Mouse (Mus musculus): ENCODE results near the gene Olfr707. TPM values are rescaled to one million over a fixed set of nuclear protein-coding genes. Genes with fewer than 3 reads are reported as not detected.
"Not testable (repeated sequence)": the region's sequence is repeated elsewhere in the genome, so short reads cannot be mapped to it uniquely, and the experiment has no call there.

The Olfr707 gene
- polyA plus RNA-seq (2015; fragmentation: Nextera tagmentation; extraction: Ambion mirVana): not detected in 2 replicates

- not testable (repeated sequence) for H3K9ac ChIP-seq; H3K9me3 ChIP-seq; ATAC-seq (ENCODE audit: low FRiP score); H3K27me3 ChIP-seq; H3K27ac ChIP-seq; H3K36me3 ChIP-seq; H3K4me3 ChIP-seq; H3K4me1 ChIP-seq (replicated peaks); H3K4me2 ChIP-seq
- 88% methylated on average over 3 of the region's 3 CpGs for WGBS
Observed at GRCm38 (mm10) chr7:106901141-106901540, at the start of gene Olfr707. Olfr707 (minus strand) TSS chr7:106901241.

DNA sequence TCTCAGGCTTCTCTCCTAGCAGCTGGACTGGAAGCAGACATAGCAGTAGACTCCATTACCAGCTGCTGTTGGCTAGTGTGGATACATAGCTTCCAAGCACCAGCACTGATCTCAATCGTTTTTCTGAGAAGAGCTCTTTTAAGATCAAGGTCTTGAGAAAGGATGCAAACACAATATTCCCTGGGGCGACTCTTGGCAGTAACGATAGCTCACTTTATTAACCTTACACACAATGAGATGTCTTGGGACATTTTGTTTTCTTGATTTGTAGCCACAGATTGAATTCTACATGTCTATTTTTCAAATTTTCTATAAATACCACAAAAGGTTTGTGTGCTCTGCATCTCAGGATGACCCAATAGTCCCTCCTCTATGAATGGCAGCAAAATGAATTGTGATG lies 47.2 kb upstream of the Olfr707 start, which contains the start of gene Olfr710:
Gene Olfr710, minus strand, starts transcription at position 101 of the 400 bp plus-strand sequence.
- Histone ChIP-seq H3K27ac (no peak within 1 kb of the TSS), H3K4me2 (no peak within 1 kb of the TSS), H3K27me3 (no peaks in the 10 kb centered on the region), H3K36me3 (no peaks in the 10 kb centered on the region), H3K4me1 (replicated peaks) (no peaks in the 10 kb centered on the region), H3K4me3 (no peak within 1 kb of the TSS), H3K9me3 (no peaks in the 10 kb centered on the region), H3K9ac (no peak within 1 kb of the TSS)
- ATAC-seq (ENCODE audit: low FRiP score): no peak
- 81% methylated on average over 3 of the region's 3 CpGs for WGBS

GRCm38 (mm10) chr7:106932119-106932518 lies 31.1 kb upstream of the Olfr707 start, which contains the start of gene Olfr709-ps1:
Olfr709-ps1 (minus strand) TSS chr7:106932219.
- no peaks in the 10 kb centered on the region for H3K27me3 ChIP-seq
- no peaks in the 10 kb centered on the region for H3K9me3 ChIP-seq
- ATAC-seq (ENCODE audit: low FRiP score): no peak
- no peak within 1 kb of the TSS for H3K4me3 ChIP-seq
- H3K36me3 ChIP-seq: no peaks in the 10 kb centered on the region
- H3K27ac ChIP-seq: no peak within 1 kb of the TSS
- no peak within 1 kb of the TSS for H3K4me2 ChIP-seq
- no peaks in the 10 kb centered on the region for H3K4me1 ChIP-seq (replicated peaks)
- no peak within 1 kb of the TSS for H3K9ac ChIP-seq

DNA sequence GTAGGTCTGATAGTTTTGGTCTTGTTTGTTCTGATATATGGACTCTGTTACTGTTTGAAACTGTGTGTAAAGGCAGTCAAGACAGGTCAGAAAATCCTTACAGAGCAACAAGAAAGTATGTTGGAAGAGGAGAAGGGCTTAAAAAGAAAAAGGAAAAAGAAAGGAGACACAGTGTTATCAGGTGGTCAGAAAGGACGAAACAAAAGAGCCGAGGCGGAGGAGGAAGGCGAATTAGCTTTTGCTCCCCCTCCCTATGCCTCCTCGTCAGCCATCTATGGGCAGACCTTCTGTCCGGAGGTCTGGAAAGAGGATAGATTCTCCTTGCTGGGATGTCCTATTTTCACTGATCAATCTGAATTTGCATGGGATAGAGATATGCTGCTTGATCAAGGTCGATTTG lies 19.9 kb upstream of the Olfr707 start:
- H3K9ac ChIP-seq; H3K4me2 ChIP-seq; H3K4me3 ChIP-seq; H3K27ac ChIP-seq; ATAC-seq (ENCODE audit: low FRiP score); H3K9me3 ChIP-seq; H3K36me3 ChIP-seq; H3K27me3 ChIP-seq; H3K4me1 ChIP-seq (replicated peaks): not testable (repeated sequence)
- WGBS: 84% methylated on average over 7 of the region's 7 CpGs

DNA sequence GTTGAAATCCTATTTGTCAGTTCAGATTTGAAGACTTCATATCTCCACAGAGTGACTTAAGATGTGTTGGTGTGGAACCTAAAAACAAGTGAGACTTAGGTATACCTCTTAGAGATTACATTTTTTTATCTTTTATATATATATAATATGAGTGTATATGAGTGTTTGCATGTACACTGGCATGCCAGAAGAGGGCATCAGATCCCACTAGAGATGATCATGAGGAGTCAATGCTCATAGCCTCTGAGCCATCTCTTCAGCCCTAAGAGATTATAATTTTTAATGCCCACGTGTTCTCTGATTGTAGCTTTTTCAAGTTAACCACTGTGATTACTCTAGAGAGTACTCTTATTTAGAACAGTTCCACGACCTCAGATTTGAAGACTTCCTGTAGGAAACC lies 6.6 kb upstream of the Olfr707 start, which contains the start of gene Olfr1532-ps1:
Gene Olfr1532-ps1, plus strand, starts transcription at position 326 of the 400 bp plus-strand sequence.
- Histone ChIP-seq H3K9me3 (no peaks in the 10 kb centered on the region), H3K36me3 (no peaks in the 10 kb centered on the region), H3K27me3 (no peaks in the 10 kb centered on the region), H3K4me2 (no peak within 1 kb of the TSS), H3K4me3 (no peak within 1 kb of the TSS), H3K9ac (no peak within 1 kb of the TSS), H3K27ac (no peak within 1 kb of the TSS), H3K4me1 (replicated peaks) (no peaks in the 10 kb centered on the region)
- 72% methylated on average over 2 of the region's 2 CpGs for WGBS
- ATAC-seq (ENCODE audit: low FRiP score): no peak

DNA sequence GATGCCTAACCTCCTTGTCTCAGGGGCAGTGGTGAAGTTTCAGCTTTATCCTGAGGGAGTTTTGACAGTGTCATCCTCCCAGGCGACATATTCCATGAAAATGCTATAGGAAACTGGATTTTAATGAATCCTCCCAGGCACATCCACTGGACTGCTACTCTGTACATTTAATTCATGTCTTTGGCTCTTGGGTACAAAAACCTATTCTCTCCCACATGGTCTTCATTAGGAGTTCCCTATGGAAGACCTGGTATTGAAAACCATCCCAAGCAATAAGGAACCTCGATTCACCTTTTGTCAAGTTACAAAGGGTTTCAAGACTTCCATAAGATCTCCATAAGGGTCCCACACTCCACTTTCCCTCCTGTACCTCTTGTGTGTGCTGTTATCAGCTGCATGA lies 13.0 kb downstream of the Olfr707 start, which contains the start of gene Olfr706:
Gene Olfr706, minus strand, starts transcription at position 101 of the 400 bp plus-strand sequence.
- no peak for ATAC-seq (ENCODE audit: low FRiP score)
- WGBS: 85% methylated on average over 2 of the region's 2 CpGs
- H3K9me3 ChIP-seq: no peaks in the 10 kb centered on the region

DNA sequence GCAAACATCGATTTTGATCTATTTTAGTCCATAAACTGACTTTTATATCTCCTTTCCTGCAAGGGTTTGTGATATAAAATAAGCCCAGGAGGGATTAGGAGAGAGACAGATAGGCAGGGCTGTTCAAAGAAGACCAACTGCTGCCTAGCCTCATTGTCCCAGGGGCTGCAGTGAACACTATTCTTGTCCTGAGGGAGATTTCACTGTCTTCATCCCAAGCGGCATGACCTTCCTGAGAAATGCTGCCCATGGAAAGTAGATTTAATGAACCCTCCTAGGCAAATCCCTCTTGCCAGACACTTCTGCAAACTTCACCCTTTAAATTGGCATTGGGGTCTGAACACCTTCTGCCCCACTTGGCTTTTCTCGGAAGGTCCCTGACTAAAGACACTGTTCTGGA lies 24.2 kb downstream of the Olfr707 start, which contains the start of gene Olfr705:
Gene Olfr705, minus strand, starts transcription at position 101 of the 400 bp plus-strand sequence.
- H3K27ac ChIP-seq: no peak within 1 kb of the TSS
- no peak for ATAC-seq (ENCODE audit: low FRiP score)
- H3K36me3 ChIP-seq: no peaks in the 10 kb centered on the region
- no peaks in the 10 kb centered on the region for H3K9me3 ChIP-seq
- no peaks in the 10 kb centered on the region for H3K27me3 ChIP-seq
- 87% methylated on average over 3 of the region's 3 CpGs for WGBS
- H3K4me2 ChIP-seq: no peak within 1 kb of the TSS
- H3K4me1 ChIP-seq (replicated peaks): no peaks in the 10 kb centered on the region
- no peak within 1 kb of the TSS for H3K9ac ChIP-seq
- H3K4me3 ChIP-seq: no peak within 1 kb of the TSS

More for the DNA sequence above, 13.0 kb downstream of the Olfr707 start, which contains the start of gene Olfr706:
- no peak within 1 kb of the TSS for H3K9ac ChIP-seq
- H3K36me3 ChIP-seq: no peaks in the 10 kb centered on the region
- no peaks in the 10 kb centered on the region for H3K27me3 ChIP-seq
- no peak within 1 kb of the TSS for H3K4me2 ChIP-seq
- H3K4me1 ChIP-seq (replicated peaks): no peaks in the 10 kb centered on the region
- no peak within 1 kb of the TSS for H3K27ac ChIP-seq
- H3K4me3 ChIP-seq: no peak within 1 kb of the TSS

- no peak for ATAC-seq (ENCODE audit: low FRiP score)
- Histone ChIP-seq H3K4me3 (no peak within 1 kb of the TSS), H3K9me3 (no peaks in the 10 kb centered on the region), H3K27ac (no peak within 1 kb of the TSS), H3K9ac (no peak within 1 kb of the TSS), H3K36me3 (no peaks in the 10 kb centered on the region), H3K27me3 (no peaks in the 10 kb centered on the region), H3K4me2 (no peak within 1 kb of the TSS), H3K4me1 (replicated peaks) (no peaks in the 10 kb centered on the region)
Observed at GRCm38 (mm10) chr7:106862885-106863284, 38.2 kb downstream of the Olfr707 start, which contains the start of gene Olfr704. Olfr704 (plus strand) TSS chr7:106863185.

- H3K36me3 ChIP-seq: no peaks in the 10 kb centered on the region
- no peak within 1 kb of the TSS for H3K4me3 ChIP-seq
- no peak for ATAC-seq (ENCODE audit: low FRiP score)
- H3K27me3 ChIP-seq: no peaks in the 10 kb centered on the region
- WGBS: 70% methylated on average over 2 of the region's 2 CpGs
- H3K9me3 ChIP-seq: no peaks in the 10 kb centered on the region
- H3K4me2 ChIP-seq: no peak within 1 kb of the TSS
- no peak within 1 kb of the TSS for H3K27ac ChIP-seq
- no peak within 1 kb of the TSS for H3K9ac ChIP-seq
- no peaks in the 10 kb centered on the region for H3K4me1 ChIP-seq (replicated peaks)
Observed at GRCm38 (mm10) chr7:106843060-106843459, 58.0 kb downstream of the Olfr707 start, which contains the start of gene Olfr703. Olfr703 (plus strand) TSS chr7:106843360.

Other genes starting within 250 kb of the Olfr707 start
- not detected in 2 replicates for gene Olfr693, start 220.7 kb downstream of the Olfr707 start, polyA plus RNA-seq (2015; fragmentation: Nextera tagmentation; extraction: Ambion mirVana)
- gene Olfr694, start 209.4 kb downstream of the Olfr707 start, polyA plus RNA-seq (2015; fragmentation: Nextera tagmentation; extraction: Ambion mirVana): not detected in 2 replicates
- gene Olfr695, start 184.8 kb downstream of the Olfr707 start, polyA plus RNA-seq (2015; fragmentation: Nextera tagmentation; extraction: Ambion mirVana): not detected in 2 replicates
- not detected in 2 replicates for gene Olfr697, start 158.8 kb downstream of the Olfr707 start, polyA plus RNA-seq (2015; fragmentation: Nextera tagmentation; extraction: Ambion mirVana)
- not detected in 2 replicates for gene Olfr698, start 145.8 kb downstream of the Olfr707 start, polyA plus RNA-seq (2015; fragmentation: Nextera tagmentation; extraction: Ambion mirVana)
- gene Olfr699, start 108.0 kb downstream of the Olfr707 start, polyA plus RNA-seq (2015; fragmentation: Nextera tagmentation; extraction: Ambion mirVana): not detected in 2 replicates
- gene Olfr700, start 92.4 kb downstream of the Olfr707 start, polyA plus RNA-seq (2015; fragmentation: Nextera tagmentation; extraction: Ambion mirVana): not detected in 2 replicates
- gene Olfr701, start 87.1 kb downstream of the Olfr707 start, polyA plus RNA-seq (2015; fragmentation: Nextera tagmentation; extraction: Ambion mirVana): not detected in 2 replicates
- not detected in 2 replicates for gene Olfr702, start 67.3 kb downstream of the Olfr707 start, polyA plus RNA-seq (2015; fragmentation: Nextera tagmentation; extraction: Ambion mirVana)
- not detected in 2 replicates for gene Olfr703, start 57.9 kb downstream of the Olfr707 start, polyA plus RNA-seq (2015; fragmentation: Nextera tagmentation; extraction: Ambion mirVana)
- not detected in 2 replicates for gene Olfr704, start 38.1 kb downstream of the Olfr707 start, polyA plus RNA-seq (2015; fragmentation: Nextera tagmentation; extraction: Ambion mirVana)
- gene Olfr705, start 24.4 kb downstream of the Olfr707 start, polyA plus RNA-seq (2015; fragmentation: Nextera tagmentation; extraction: Ambion mirVana): not detected in 2 replicates
- gene Olfr706, start 13.1 kb downstream of the Olfr707 start, polyA plus RNA-seq (2015; fragmentation: Nextera tagmentation; extraction: Ambion mirVana): not detected in 2 replicates
- gene Olfr1532-ps1, start 6.8 kb upstream of the Olfr707 start, polyA plus RNA-seq (2015; fragmentation: Nextera tagmentation; extraction: Ambion mirVana): not detected in 2 replicates
- gene Olfr709-ps1, start 31.0 kb upstream of the Olfr707 start, polyA plus RNA-seq (2015; fragmentation: Nextera tagmentation; extraction: Ambion mirVana): not detected in 2 replicates
- gene Olfr710, start 47.1 kb upstream of the Olfr707 start, polyA plus RNA-seq (2015; fragmentation: Nextera tagmentation; extraction: Ambion mirVana): not detected in 2 replicates
- not detected in 2 replicates for gene Olfr6, start 62.7 kb upstream of the Olfr707 start, polyA plus RNA-seq (2015; fragmentation: Nextera tagmentation; extraction: Ambion mirVana)
- gene Olfr711, start 74.2 kb upstream of the Olfr707 start, polyA plus RNA-seq (2015; fragmentation: Nextera tagmentation; extraction: Ambion mirVana): not detected in 2 replicates
- gene Olfr2, start 104.8 kb upstream of the Olfr707 start, polyA plus RNA-seq (2015; fragmentation: Nextera tagmentation; extraction: Ambion mirVana): not detected in 2 replicates
- not detected in 2 replicates for gene Olfr713, start 129.9 kb upstream of the Olfr707 start, polyA plus RNA-seq (2015; fragmentation: Nextera tagmentation; extraction: Ambion mirVana)
- gene Olfr714, start 169.7 kb upstream of the Olfr707 start, polyA plus RNA-seq (2015; fragmentation: Nextera tagmentation; extraction: Ambion mirVana): not detected in 2 replicates
- not detected in 2 replicates for gene Olfr17, start 192.0 kb upstream of the Olfr707 start, polyA plus RNA-seq (2015; fragmentation: Nextera tagmentation; extraction: Ambion mirVana)
- gene Olfr715b, start 209.1 kb upstream of the Olfr707 start, polyA plus RNA-seq (2015; fragmentation: Nextera tagmentation; extraction: Ambion mirVana): not detected in 2 replicates
- not detected in 2 replicates for gene Olfr715, start 229.8 kb upstream of the Olfr707 start, polyA plus RNA-seq (2015; fragmentation: Nextera tagmentation; extraction: Ambion mirVana)
- not detected in 2 replicates for gene Olfr716, start 237.1 kb upstream of the Olfr707 start, polyA plus RNA-seq (2015; fragmentation: Nextera tagmentation; extraction: Ambion mirVana)